Mouse (Mus musculus) lung, embryonic 16.5 days (tissue): ENCODE data around the gene Gm10775. TPM values are rescaled to one million over a fixed set of nuclear protein-coding genes. Genes with fewer than 3 reads are reported as not detected.

Experiments
- ATAC-seq: fragments of 200-750 bp; cut with Nextera tagmentation; 2 replicates; pipeline ENCODE4 v1.8.0; 2017; ENCODE audit warnings: low read depth, mild to moderate bottlenecking, moderate library complexity
- H3K27ac ChIP-seq: fragments of 300-500 bp; sonication (generic); 2 replicates; pipeline ENCODE4 v1.5.1; 2014; ENCODE audit warnings: mild to moderate bottlenecking, control low read depth, low read length
- H3K27me3 ChIP-seq: fragments of 300-500 bp; sonication (generic); 2 replicates; pipeline ENCODE4 v1.6.1; 2014; ENCODE audit warnings: low read depth, low read length, mixed read lengths; ENCODE audit not compliant: control insufficient read depth, insufficient read depth
- H3K36me3 ChIP-seq: fragments of 300-500 bp; sonication (generic); 2 replicates; pipeline ENCODE4 v1.6.1; 2014; ENCODE audit warnings: low read length; ENCODE audit not compliant: control insufficient read depth, insufficient read depth
- H3K4me1 ChIP-seq: fragments of 300-500 bp; sonication (generic); replicated peaks from 2 replicates; pipeline ENCODE4 v1.6.1; 2014; ENCODE audit warnings: low read length, mixed read lengths; ENCODE audit not compliant: control insufficient read depth, insufficient read depth
- H3K4me2 ChIP-seq: fragments of 300-500 bp; sonication (generic); 2 replicates; pipeline ENCODE4 v1.6.1; 2014; ENCODE audit warnings: low read depth, low read length, control low read depth
- H3K4me3 ChIP-seq: fragments of 300-500 bp; sonication (generic); 2 replicates; pipeline ENCODE4 v1.5.1; 2014; ENCODE audit warnings: mild to moderate bottlenecking, low read length, control low read depth
- H3K9ac ChIP-seq: fragments of 300-500 bp; sonication (generic); 2 replicates; pipeline ENCODE4 v1.6.1; 2014; ENCODE audit warnings: low read length, control low read depth
- H3K9me3 ChIP-seq: fragments of 300-500 bp; sonication (generic); 2 replicates; pipeline ENCODE4 v1.6.1; 2016; ENCODE audit warnings: low read length; ENCODE audit not compliant: control insufficient read depth
- WGBS: fragments of 180-500 bp; shearing (Covaris S2); extraction: QIAGEN DNeasy Blood & Tissue Kit; methylation state at CpG from one replicate; pipeline ENCODE4 v1.1.7; 2014; 5-methylcytosine and 5-hydroxymethylcytosine counted together
- polyA plus RNA-seq: library from polyadenylated mRNA; unstranded; fragments of >200 nt; fragmentation: Nextera tagmentation; extraction: Ambion mirVana; gene quantifications from 2 replicates; pipeline ENCODE4 v1.2.1, GENCODE M21; 2015

Gene Gm10775
- polyA plus RNA-seq, 1 experiment from 2014 or later = not detected

- 24% methylated on average over 36 of the region's 36 CpGs for WGBS
Measured at GRCm38 (mm10) chr13:65258175-65258954, 974 bp upstream of the Gm10775 start.

GRCm38 (mm10) chr13:65262086-65262485, 2.7 kb downstream of the Gm10775 start:
- H3K4me2 ChIP-seq = no peak overlapping the region
- no peak overlapping the region for H3K9ac ChIP-seq
- WGBS = 93% methylated on average over 5 of the region's 5 CpGs
- H3K9me3 ChIP-seq = peaks cover 59% of the 10 kb centered on the region
- H3K4me1 ChIP-seq = no peaks in the 10 kb centered on the region
- ATAC-seq = no peak
- no peak overlapping the region for H3K4me3 ChIP-seq
- H3K27ac ChIP-seq = no peak overlapping the region
- H3K36me3 ChIP-seq = peaks cover 21% of the 10 kb centered on the region
- H3K27me3 ChIP-seq = no peaks in the 10 kb centered on the region; the same call in 1 of the 2 replicates

More at GRCm38 (mm10) chr13:65258175-65258954, 974 bp upstream of the Gm10775 start:
- Histone ChIP-seq H3K9ac (no peak overlapping the region), H3K4me1 (no peaks in the 10 kb centered on the region), H3K27ac (no peak overlapping the region), H3K27me3 (no peaks in the 10 kb centered on the region; the same call in 1 of the 2 replicates), H3K36me3 (peaks cover 12% of the 10 kb centered on the region), H3K4me2 (peak overlapping the region; percentile 37), H3K9me3 (peaks cover 50% of the 10 kb centered on the region), H3K4me3 (0 out of 2 replicates have a peak overlapping the region, but pooled peaks have one; percentile 16)
- ATAC-seq = peak; percentile 60; the same call in 1 of the 2 replicates

- Histone ChIP-seq H3K27me3 (no peaks in the 10 kb centered on the region), H3K4me3 (peak overlapping the region; percentile 70), H3K9me3 (peaks cover 4% of the 10 kb centered on the region), H3K27ac (peak overlapping the region; percentile 88), H3K4me2 (peak overlapping the region; percentile 61), H3K36me3 (0 out of 2 replicates have a peak, but pooled peaks cover 2% of the 10 kb centered on the region), H3K9ac (peak overlapping the region; percentile 82), H3K4me1 (no peaks in the 10 kb centered on the region; the same call in none of the 2 replicates)
- ATAC-seq = peak; percentile 31; the same call in 1 of the 2 replicates
- WGBS = 9% methylated on average over 9 of the region's 9 CpGs
Measured at GRCm38 (mm10) chr13:65277994-65278382, 18.6 kb downstream of the Gm10775 start.

- peak within 1 kb of the TSS; percentile 70 for H3K4me3 ChIP-seq
- under 1% methylated on average over 50 of the region's 50 CpGs for WGBS
Measured at GRCm38 (mm10) chr13:65278383-65279341, 19.3 kb downstream of the Gm10775 start, which contains the start of gene Zfp369. Gene Zfp369 (plus strand): TSS chr13:65278814.

GRCm38 (mm10) chr13:65286771-65287170, 27.4 kb downstream of the Gm10775 start:
- Histone ChIP-seq H3K4me3 (no peak overlapping the region), H3K27me3 (no peaks in the 10 kb centered on the region), H3K4me1 (no peaks in the 10 kb centered on the region), H3K27ac (no peak overlapping the region), H3K4me2 (no peak overlapping the region), H3K9me3 (peaks cover 31% of the 10 kb centered on the region), H3K36me3 (peaks cover 44% of the 10 kb centered on the region), H3K9ac (no peak overlapping the region)
- no peak for ATAC-seq
- WGBS = 93% methylated on average over 2 of the region's 2 CpGs

More at GRCm38 (mm10) chr13:65278383-65279341, 19.3 kb downstream of the Gm10775 start, which contains the start of gene Zfp369:
- H3K9me3 ChIP-seq = peaks cover 4% of the 10 kb centered on the region
- ATAC-seq = peak; percentile 99
- H3K27ac ChIP-seq = peak within 1 kb of the TSS; percentile 88
- H3K4me2 ChIP-seq = peak within 1 kb of the TSS; percentile 61
- H3K36me3 ChIP-seq = 0 out of 2 replicates have a peak, but pooled peaks cover 2% of the 10 kb centered on the region
- H3K27me3 ChIP-seq = no peaks in the 10 kb centered on the region
- H3K4me1 ChIP-seq = no peaks in the 10 kb centered on the region; the same call in none of the 2 replicates
- H3K9ac ChIP-seq = peak within 1 kb of the TSS; percentile 82

- Histone ChIP-seq H3K9me3 (peaks cover 38% of the 10 kb centered on the region), H3K4me3 (no peak overlapping the region), H3K4me1 (no peaks in the 10 kb centered on the region), H3K4me2 (no peak overlapping the region), H3K9ac (no peak overlapping the region), H3K27ac (no peak overlapping the region), H3K36me3 (peaks cover 63% of the 10 kb centered on the region), H3K27me3 (no peaks in the 10 kb centered on the region)
- 96% methylated on average over 4 of the region's 4 CpGs for WGBS
- ATAC-seq = no peak
Measured at GRCm38 (mm10) chr13:65296354-65296753, 37.0 kb downstream of the Gm10775 start.

Other genes with a start within 250 kb of the Gm10775 start
- gene Spata31d1c, start 226.5 kb upstream of the Gm10775 start, polyA plus RNA-seq = not detected in 2 replicates
- gene Prss47, start 206.8 kb upstream of the Gm10775 start, polyA plus RNA-seq = not detected in 2 replicates
- gene Mfsd14b, start 146.6 kb upstream of the Gm10775 start, polyA plus RNA-seq = 53.8 and 56.0 TPM in 2 replicates
- gene Olfr465-ps1, start 121.5 kb upstream of the Gm10775 start, polyA plus RNA-seq = not detected in 2 replicates
- not detected in 2 replicates for gene Olfr466, start 109.3 kb upstream of the Gm10775 start, polyA plus RNA-seq
- gene Nlrp4f, start 53.6 kb upstream of the Gm10775 start, polyA plus RNA-seq = not detected in 2 replicates
- gene Zfp369, start 19.3 kb downstream of the Gm10775 start, polyA plus RNA-seq = 9.9 and 10.9 TPM in 2 replicates